Mouse (Mus musculus) cerebellum, postnatal 36 days (tissue): Measurements from ENCODE around the gene Asrgl1.

Experiments used
- DNase-seq, 2 experiments: peaks; one replicate each; pipeline ENCODE4 v3.0.0; 2021 to 2022; ENCODE audit warnings: mixed read lengths in 2 of 2

The Asrgl1 gene

DNA sequence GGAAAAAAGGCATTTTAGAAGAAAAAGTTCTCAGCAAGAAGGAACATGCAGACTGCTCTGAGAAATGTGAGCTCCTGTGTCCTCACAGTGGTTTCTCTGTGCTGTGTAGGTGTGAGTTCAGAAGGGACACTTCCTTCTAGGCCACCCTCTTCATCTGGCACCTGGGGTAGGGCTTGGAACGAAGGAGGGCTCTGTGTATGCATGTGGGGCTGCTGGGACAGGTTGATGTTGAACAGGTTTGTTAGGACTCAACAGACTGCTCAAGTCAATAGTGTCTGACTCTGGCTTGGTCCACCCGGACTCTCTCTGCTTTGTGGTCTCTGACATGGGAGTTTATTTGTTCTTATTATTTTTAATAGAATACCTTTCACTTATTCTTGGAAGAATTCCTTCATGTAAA, 65.1 kb downstream of the Asrgl1 start:
- DNase-seq, result no peak

DNA sequence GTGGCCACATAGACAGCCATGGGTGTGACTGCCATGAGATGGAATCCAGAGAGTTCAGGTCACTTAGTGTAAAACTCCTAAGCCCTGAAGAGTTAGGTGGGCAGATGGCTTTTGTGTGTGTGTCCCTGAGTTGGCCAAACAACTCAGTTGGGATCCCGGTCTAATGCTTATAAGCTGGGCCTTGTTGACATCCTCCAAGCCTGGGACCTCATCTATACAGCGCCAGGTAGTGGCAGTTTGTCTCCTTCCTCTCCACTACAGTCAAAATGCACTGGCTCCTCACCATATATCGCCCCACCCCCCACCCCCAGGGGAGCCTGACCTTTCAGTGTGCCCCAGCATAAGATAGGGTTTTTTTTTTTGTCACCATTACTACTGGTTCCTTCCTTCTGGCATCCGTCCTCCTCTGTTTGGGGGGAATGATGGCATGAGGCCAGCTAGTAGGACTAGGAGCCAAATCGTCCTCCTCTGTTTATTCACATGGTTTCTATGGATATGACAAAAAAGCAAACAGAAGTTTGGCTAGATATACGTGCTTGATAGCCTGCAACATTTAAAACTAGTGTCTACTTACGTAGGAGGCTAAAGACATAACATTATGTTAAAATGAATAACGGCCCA, 65.6 kb downstream of the Asrgl1 start:
- no peak for DNase-seq

GRCm38 (mm10) chr19:9067292-9067691, 68.1 kb downstream of the Asrgl1 start:
- DNase-seq, result no peak

DNA sequence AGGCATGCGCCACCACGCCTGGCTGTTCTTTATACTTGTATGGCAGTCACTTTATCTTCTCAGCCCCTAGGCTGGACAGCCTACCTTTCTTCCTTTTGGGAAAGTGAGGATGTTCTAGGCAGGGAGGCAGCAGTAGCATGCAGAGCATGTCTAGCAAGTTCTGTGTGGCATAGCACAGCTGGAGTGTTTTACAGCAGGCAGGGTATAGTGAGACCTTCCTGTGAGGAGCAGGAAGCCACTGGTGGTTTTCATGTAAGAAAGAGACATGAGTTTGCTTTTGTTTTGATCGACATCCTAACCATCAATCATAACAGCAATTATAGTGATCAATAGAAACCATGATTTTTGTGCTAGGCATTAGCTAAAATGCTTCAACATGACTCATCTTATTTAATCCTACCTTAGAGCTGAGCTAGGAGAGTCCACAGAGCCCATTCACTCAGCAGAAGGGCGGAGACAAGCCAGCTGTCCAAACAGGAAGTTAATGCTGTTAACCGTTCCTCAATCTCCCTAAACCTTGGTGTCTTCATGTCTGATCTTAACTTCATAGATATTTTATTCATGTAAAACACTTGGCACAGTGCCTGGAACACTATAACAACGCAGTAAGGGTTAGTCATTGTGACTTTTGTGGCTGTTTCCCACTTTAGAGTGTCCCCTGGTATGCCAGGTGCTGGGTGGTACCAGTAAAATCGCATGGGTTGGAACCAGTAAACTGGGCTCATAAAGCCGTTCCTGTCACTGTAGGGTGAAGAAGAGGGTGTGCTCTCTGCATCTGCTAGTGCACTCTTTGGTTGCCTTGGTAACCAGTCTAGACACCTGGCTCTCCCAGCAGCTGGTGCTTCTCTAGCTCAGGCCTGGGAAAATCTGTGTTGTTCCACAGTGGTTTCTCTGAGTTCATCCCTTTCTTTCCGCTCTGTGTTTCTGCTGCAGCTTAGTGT, 69.5 kb downstream of the Asrgl1 start:
- no peak for DNase-seq

DNA sequence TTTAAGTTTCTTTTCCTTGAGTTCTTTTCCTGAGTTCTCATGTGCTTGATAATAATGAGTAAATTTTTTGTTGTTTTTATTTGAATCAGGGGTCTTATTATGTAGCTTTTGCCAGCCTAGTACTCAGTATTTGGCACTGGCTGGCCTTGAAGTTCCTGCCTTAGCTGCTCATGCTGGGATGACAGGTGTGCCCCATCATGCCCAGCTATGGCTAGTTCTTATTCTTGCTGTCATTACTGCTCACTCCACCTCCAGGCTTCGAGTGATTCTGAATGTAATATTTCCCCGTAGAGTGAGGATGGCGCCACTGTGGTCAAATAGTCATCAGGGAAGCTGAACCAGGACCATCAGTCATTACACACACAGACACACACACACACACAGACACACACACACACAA, 71.6 kb downstream of the Asrgl1 start:
- peak; percentile 15 to 20 for DNase-seq

GRCm38 (mm10) chr19:9062822-9063221, 72.6 kb downstream of the Asrgl1 start:
- no peak for DNase-seq

- peak in 1 of 2 experiments; percentile 13 for DNase-seq
Measured at GRCm38 (mm10) chr19:9061221-9061893, 74.1 kb downstream of the Asrgl1 start.

DNA sequence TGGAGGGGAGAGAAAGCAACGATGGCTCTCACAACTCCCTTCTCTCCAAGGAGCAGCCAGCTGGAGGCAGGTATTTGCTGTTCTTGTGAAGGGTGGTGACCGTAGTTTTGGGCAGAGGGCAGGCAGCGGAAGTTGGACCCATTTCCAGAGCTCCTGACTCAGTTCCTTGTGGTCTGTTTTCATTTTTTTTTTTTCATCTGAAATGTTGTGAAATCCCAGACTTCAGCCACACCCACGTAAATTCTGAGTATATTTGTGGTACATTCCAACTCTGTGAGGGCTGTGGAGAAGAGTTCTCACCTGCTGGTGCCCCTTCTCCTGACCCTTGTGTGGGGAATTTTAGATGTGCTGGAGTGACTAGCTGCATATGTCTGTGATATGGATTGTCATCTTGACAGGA, 75.3 kb downstream of the Asrgl1 start:
- no peak for DNase-seq
